Mouse (Mus musculus): ENCODE results near the gene Arl4a.

Arl4a gene

DNA sequence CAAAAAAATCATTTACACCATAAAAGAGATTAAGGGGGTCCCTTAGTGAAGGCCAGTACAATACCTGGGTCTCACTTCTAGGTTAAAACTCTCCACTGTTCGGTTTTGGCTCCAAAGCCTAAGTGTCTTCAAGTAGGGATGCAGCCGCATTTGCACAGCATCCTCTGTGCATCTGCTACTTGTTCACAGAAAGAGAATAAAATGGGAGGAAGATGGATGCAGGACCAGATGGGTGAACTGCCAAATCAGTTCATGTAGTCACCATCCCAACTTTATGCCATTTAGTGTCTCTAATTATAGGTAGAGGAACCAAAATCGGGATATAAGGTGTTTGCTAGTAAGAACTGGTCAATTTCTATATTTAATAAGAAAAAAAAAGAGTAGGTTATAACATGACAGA, 69.7 kb downstream of the Arl4a start:
- no peak for DNase-seq (ENCODE audit: low spot score in 2 of 2)

DNA sequence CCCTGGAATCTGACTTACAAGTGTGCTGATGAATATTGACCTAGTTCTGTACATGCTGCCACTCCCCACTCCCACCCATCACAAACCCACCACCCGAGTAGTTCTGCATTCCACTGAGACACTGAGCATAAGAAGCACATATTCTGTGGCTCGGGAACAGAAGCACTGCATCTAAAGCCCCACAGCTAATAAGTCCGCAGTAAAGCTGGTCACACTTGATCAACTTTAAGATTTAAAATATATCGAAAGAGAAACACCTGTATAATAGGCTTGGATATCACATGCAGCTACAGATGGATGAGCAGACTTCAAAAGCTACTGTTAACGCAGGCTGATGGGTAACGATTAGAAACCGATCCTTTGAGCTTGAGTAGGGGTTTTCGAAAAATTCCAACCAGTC, 78.7 kb downstream of the Arl4a start:
- DNase-seq (ENCODE audit: low spot score in 2 of 2) = no peak

DNA sequence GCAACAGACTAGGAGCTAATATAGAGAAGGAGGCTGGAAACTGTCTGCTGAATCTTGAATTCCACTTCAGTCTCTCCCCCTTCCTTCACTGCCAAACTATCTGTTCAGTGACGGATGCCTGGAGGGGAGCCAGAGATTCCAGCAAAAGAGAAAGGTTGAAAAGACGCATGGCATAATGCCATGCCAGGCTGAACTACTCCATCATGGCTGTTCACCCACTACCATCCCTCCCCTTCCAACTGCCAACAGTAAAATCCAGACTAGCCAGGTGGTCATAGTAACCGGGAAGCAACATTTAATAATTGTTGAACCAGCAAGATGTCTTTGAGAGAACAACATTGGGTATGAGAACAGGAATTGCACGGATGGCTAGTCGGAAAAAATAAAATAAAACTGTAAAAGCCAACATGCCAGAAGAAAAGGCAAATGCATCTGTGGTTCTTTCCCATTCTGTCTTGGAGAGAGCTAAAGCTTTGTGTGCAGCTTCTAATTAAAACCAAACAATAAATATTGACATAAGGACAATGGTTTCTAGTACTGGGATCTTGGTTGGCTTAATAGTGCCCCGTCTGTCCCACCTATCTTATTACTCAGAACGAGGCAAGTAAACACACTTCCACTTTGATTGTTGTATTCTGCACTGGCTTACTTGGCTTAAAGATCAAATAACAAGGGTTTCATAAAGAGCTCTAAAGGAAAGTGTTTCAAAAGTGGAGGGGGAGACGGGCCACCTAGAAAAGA, 79.7 kb downstream of the Arl4a start:
- DNase-seq (ENCODE audit: low spot score in 2 of 2) = peak in 1 of 2 experiments; percentile 17

DNA sequence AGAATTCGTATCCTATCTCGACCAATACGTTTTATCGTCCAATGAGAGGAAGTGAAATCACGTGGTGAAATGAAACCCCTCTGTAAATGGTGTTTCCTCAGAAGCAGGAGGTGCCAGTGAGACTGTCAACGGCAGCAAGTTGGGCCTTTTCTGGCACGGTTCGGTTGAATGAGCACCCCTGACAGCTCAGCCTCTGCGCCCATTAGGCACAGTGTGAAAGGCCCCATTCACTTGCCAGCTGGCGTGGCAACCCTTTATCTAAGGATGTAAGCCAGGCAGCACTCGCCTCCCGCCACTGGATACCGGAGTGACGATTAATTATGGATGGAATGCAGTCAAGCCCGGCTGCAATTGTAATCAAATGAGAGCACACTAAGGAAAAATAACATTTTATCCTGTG, 81.4 kb downstream of the Arl4a start:
- peak; percentile 23 to 49 for DNase-seq (ENCODE audit: low spot score in 2 of 2)
